Comparison of ENCODE assay signal across 10 mouse cellular contexts in genomic region chr12:86715401-86715800, GRCm38 (mm10). TPM values are rescaled to one million over a fixed set of nuclear protein-coding genes. Genes with fewer than 3 reads are reported as not detected.
A peak's percentile ranks its signal among the peaks of the same experiment; 100 is the strongest.
DNase-seq lines count a peak whose midpoint lies in the region; ATAC-seq and TF ChIP-seq lines count a peak whose summit lies in the region.
"Had no signal": no experiment of that assay in that cellular context is flagged by ENCODE, and none has a peak within 500 bp of the region (broad histone marks: within the 10 kb centered on the region; RNA-seq: fewer than 3 reads in every experiment).

No protein-coding gene starts in this region.

- no peak overlapping the region for H3K9ac ChIP-seq in midbrain, embryonic 11.5 days (ENCODE audit: low read length)
- no peak overlapping the region for H3K9ac ChIP-seq in midbrain, embryonic 16.5 days (ENCODE audit: low read depth, low read length)
- H3K9ac ChIP-seq in hindbrain, postnatal 0 days (replicated peaks; ENCODE audit: low read length) = no peak overlapping the region
- H3K9ac ChIP-seq in limb, embryonic 11.5 days (ENCODE audit: low read length) = no peak overlapping the region
- H3K9ac ChIP-seq: heart, embryonic 13.5 days; neural tube, embryonic 13.5 days had no signal

- no peaks in the 10 kb centered on the region for H3K4me1 ChIP-seq in midbrain, embryonic 11.5 days (ENCODE audit: control insufficient read depth, insufficient read depth, low read length)
- H3K4me1 ChIP-seq in midbrain, embryonic 16.5 days (ENCODE audit: control insufficient read depth, insufficient read depth, low read length) = no peaks in the 10 kb centered on the region
- no peaks in the 10 kb centered on the region for H3K4me1 ChIP-seq in hindbrain, postnatal 0 days (ENCODE audit: insufficient read depth, low read length)
- no peaks in the 10 kb centered on the region for H3K4me1 ChIP-seq in limb, embryonic 11.5 days (ENCODE audit: control insufficient read depth, insufficient read depth, low read length)
- H3K4me1 ChIP-seq: heart, embryonic 13.5 days; neural tube, embryonic 13.5 days had no signal

- H3K27me3 ChIP-seq in midbrain, embryonic 11.5 days (ENCODE audit: control insufficient read depth, insufficient read depth, low read length) = no peaks in the 10 kb centered on the region
- no peaks in the 10 kb centered on the region for H3K27me3 ChIP-seq in midbrain, embryonic 16.5 days (ENCODE audit: control insufficient read depth, insufficient read depth, low read depth, low read length)
- H3K27me3 ChIP-seq in hindbrain, postnatal 0 days (ENCODE audit: insufficient read depth, low read length) = no peaks in the 10 kb centered on the region
- no peaks in the 10 kb centered on the region for H3K27me3 ChIP-seq in limb, embryonic 11.5 days (ENCODE audit: control insufficient read depth, insufficient read depth, low read length)
- H3K27me3 ChIP-seq: heart, embryonic 13.5 days; neural tube, embryonic 13.5 days had no signal

- 51% methylated on average over 5 of the region's 5 CpGs for WGBS in midbrain, embryonic 11.5 days
- 47% methylated on average over 5 of the region's 5 CpGs for WGBS in midbrain, embryonic 16.5 days
- 43% methylated on average over 5 of the region's 5 CpGs for WGBS in hindbrain, postnatal 0 days
- 44% methylated on average over 5 of the region's 5 CpGs for WGBS in limb, embryonic 11.5 days

- no peak overlapping the region for H3K4me2 ChIP-seq in midbrain, embryonic 11.5 days
- H3K4me2 ChIP-seq in midbrain, embryonic 16.5 days (ENCODE audit: low read length) = no peak overlapping the region
- no peak overlapping the region for H3K4me2 ChIP-seq in hindbrain, postnatal 0 days (ENCODE audit: low read depth, low read length)
- H3K4me2 ChIP-seq in limb, embryonic 11.5 days (ENCODE audit: low read depth, severe bottlenecking) = no peak overlapping the region
- H3K4me2 ChIP-seq: heart, embryonic 13.5 days; neural tube, embryonic 13.5 days had no signal

- no peak overlapping the region for H3K27ac ChIP-seq in midbrain, embryonic 11.5 days (ENCODE audit: low read depth, low read length)
- no peak overlapping the region for H3K27ac ChIP-seq in midbrain, embryonic 16.5 days (ENCODE audit: low read length)
- no peak overlapping the region for H3K27ac ChIP-seq in hindbrain, postnatal 0 days
- H3K27ac ChIP-seq in limb, embryonic 11.5 days (replicated peaks; ENCODE audit: low read depth, low read length) = no peak overlapping the region
- H3K27ac ChIP-seq: heart, embryonic 13.5 days; neural tube, embryonic 13.5 days had no signal

- H3K36me3 ChIP-seq in midbrain, embryonic 11.5 days (ENCODE audit: control insufficient read depth, insufficient read depth, low read length) = no peaks in the 10 kb centered on the region
- peaks cover 2% of the 10 kb centered on the region; the same call in 1 of the 2 replicates for H3K36me3 ChIP-seq in midbrain, embryonic 16.5 days (ENCODE audit: control insufficient read depth, insufficient read depth, low read length)
- no peaks in the 10 kb centered on the region; the same call in 1 of the 2 replicates for H3K36me3 ChIP-seq in hindbrain, postnatal 0 days (ENCODE audit: insufficient read depth, low read length)
- no peaks in the 10 kb centered on the region; the same call in 1 of the 2 replicates for H3K36me3 ChIP-seq in limb, embryonic 11.5 days (ENCODE audit: control insufficient read depth, insufficient read depth, low read length)

- H3K4me3 ChIP-seq in midbrain, embryonic 11.5 days (ENCODE audit: low read depth, low read length) = no peak overlapping the region
- no peak overlapping the region for H3K4me3 ChIP-seq in midbrain, embryonic 16.5 days (ENCODE audit: low read depth, low read length)
- no peak overlapping the region for H3K4me3 ChIP-seq in hindbrain, postnatal 0 days (ENCODE audit: low read length)
- no peak overlapping the region for H3K4me3 ChIP-seq in limb, embryonic 11.5 days (ENCODE audit: low read depth, low read length)
- H3K4me3 ChIP-seq: heart, embryonic 13.5 days; neural tube, embryonic 13.5 days had no signal

- peak; percentile 91 for TF ChIP-seq CTCF in hindbrain, postnatal 0 days (IDR thresholded peaks at IDR 0.05; ENCODE audit: low read depth)

- H3K9me3 ChIP-seq in midbrain, embryonic 11.5 days (ENCODE audit: control insufficient read depth, low read length) = no peaks in the 10 kb centered on the region
- H3K9me3 ChIP-seq in midbrain, embryonic 16.5 days (replicated peaks; ENCODE audit: control insufficient read depth, low read length, poor library complexity, severe bottlenecking) = no peaks in the 10 kb centered on the region
- no peaks in the 10 kb centered on the region for H3K9me3 ChIP-seq in hindbrain, postnatal 0 days (ENCODE audit: low read length)
- no peaks in the 10 kb centered on the region for H3K9me3 ChIP-seq in limb, embryonic 11.5 days (ENCODE audit: control insufficient read depth, low read length)
- H3K9me3 ChIP-seq: heart, embryonic 13.5 days; neural tube, embryonic 13.5 days had no signal

- DNase-seq in midbrain, embryonic 11.5 days (ENCODE audit: low spot score, missing footprints) = peak; percentile 98
- DNase-seq in adrenal gland, adult 2 months = peak; percentile 72
- peak; percentile 82 for DNase-seq in embryo, embryonic 10.5 days (ENCODE audit: low spot score)
- peak; percentile 81 for DNase-seq in hindbrain, postnatal 0 days (ENCODE audit: low spot score)
- peak; percentile 78 for DNase-seq in limb, embryonic 11.5 days (ENCODE audit: low spot score)
- peak; percentile 67 for DNase-seq in retina, postnatal 7 days (ENCODE audit: low read depth, low spot score)
- peak; percentile 42 to 79 for DNase-seq in urinary bladder, postnatal 4 days (ENCODE audit: low spot score in 2 of 2)

- ATAC-seq in midbrain, embryonic 11.5 days (ENCODE audit: low FRiP score) = 0 out of 2 replicates have a peak, but pooled peaks have one; percentile 24
- ATAC-seq in midbrain, embryonic 16.5 days = no peak; the same call in 1 of the 2 replicates
- ATAC-seq in hindbrain, postnatal 0 days = peak; percentile 50; the same call in 1 of the 2 replicates
- no peak for ATAC-seq in limb, embryonic 11.5 days (ENCODE audit: insufficient number of reproducible peaks, low FRiP score, low TSS enrichment, low read depth)

RNA-seq across cellular contexts. Expression of gene Angel1, which starts 10.9 kb away (rescaled TPM):
- polyA plus RNA-seq in midbrain, embryonic 11.5 days (2014; fragmentation: Nextera tagmentation; extraction: Ambion mirVana) = 12.2 and 12.5 TPM in 2 replicates
- polyA plus RNA-seq in midbrain, embryonic 16.5 days (2015; fragmentation: Nextera tagmentation; extraction: Ambion mirVana) = 10.6 and 10.8 TPM in 2 replicates
- 1 to 10 TPM; 2.3 to 5.1 TPM for total RNA-seq in adrenal gland, adult 2 months (2021)
- 2.7 and 3.7 TPM in 2 replicates for polyA plus RNA-seq in adrenal gland, adult 2 months (2012; rRNA removed)
- total RNA-seq in hindbrain, postnatal 0 days (2014; rRNA removed) = 5.8 and 10.0 TPM in 2 replicates
- 9.1 and 9.3 TPM in 2 replicates for polyA plus RNA-seq in hindbrain, postnatal 0 days (2015; fragmentation: Nextera tagmentation; extraction: Ambion mirVana)
- 9.9 and 12.1 TPM in 2 replicates for polyA plus RNA-seq in limb, embryonic 11.5 days (2014; fragmentation: Nextera tagmentation; extraction: Ambion mirVana)

RNA-seq across cellular contexts. Expression of gene Lrrc74a, which starts 18.8 kb away (rescaled TPM):
- not detected in 2 replicates for polyA plus RNA-seq in midbrain, embryonic 11.5 days (2014; fragmentation: Nextera tagmentation; extraction: Ambion mirVana)
- polyA plus RNA-seq in midbrain, embryonic 16.5 days (2015; fragmentation: Nextera tagmentation; extraction: Ambion mirVana) = not detected in 2 replicates
- not detected for total RNA-seq in adrenal gland, adult 2 months (2021)
- polyA plus RNA-seq in adrenal gland, adult 2 months (2012; rRNA removed) = not detected in 2 replicates
- not detected in 2 replicates for total RNA-seq in hindbrain, postnatal 0 days (2014; rRNA removed)
- polyA plus RNA-seq in hindbrain, postnatal 0 days (2015; fragmentation: Nextera tagmentation; extraction: Ambion mirVana) = not detected in 2 replicates
- polyA plus RNA-seq in limb, embryonic 11.5 days (2014; fragmentation: Nextera tagmentation; extraction: Ambion mirVana) = not detected in 2 replicates
- polyA plus RNA-seq: heart, embryonic 13.5 days; neural tube, embryonic 13.5 days had no signal

RNA-seq across cellular contexts. Expression of gene Vash1, which starts 36.9 kb away (rescaled TPM):
- 21.7 and 22.7 TPM in 2 replicates for polyA plus RNA-seq in midbrain, embryonic 11.5 days (2014; fragmentation: Nextera tagmentation; extraction: Ambion mirVana)
- 30.0 and 35.8 TPM in 2 replicates for polyA plus RNA-seq in midbrain, embryonic 16.5 days (2015; fragmentation: Nextera tagmentation; extraction: Ambion mirVana)
- total RNA-seq in adrenal gland, adult 2 months (2021) = 1 to 10 TPM; 2.9 to 4.8 TPM
- 4.8 and 6.8 TPM in 2 replicates for polyA plus RNA-seq in adrenal gland, adult 2 months (2012; rRNA removed)
- total RNA-seq in hindbrain, postnatal 0 days (2014; rRNA removed) = 109 and 114 TPM in 2 replicates
- polyA plus RNA-seq in hindbrain, postnatal 0 days (2015; fragmentation: Nextera tagmentation; extraction: Ambion mirVana) = 25.0 and 26.5 TPM in 2 replicates
- 10.3 and 11.9 TPM in 2 replicates for polyA plus RNA-seq in limb, embryonic 11.5 days (2014; fragmentation: Nextera tagmentation; extraction: Ambion mirVana)

Comparison
In these comparisons a context has a peak if more than half of its experiments do, and no peak if none do; other contexts are left out.
1. ATAC-seq: peak in midbrain, embryonic 11.5 days (single experiment) and hindbrain, postnatal 0 days (single experiment); none in midbrain, embryonic 16.5 days (single experiment) and limb, embryonic 11.5 days (single experiment).
2. Peak in every context shown above with its lines, with median percentiles within 50 percentile points of each other: DNase-seq.